Mouse (Mus musculus): ENCODE results near the gene Cacna2d2. TPM values are rescaled to one million over a fixed set of nuclear protein-coding genes. Genes with fewer than 3 reads are reported as not detected.

Cacna2d2 gene
- total and polyA plus RNA-seq, 3 experiments = 0.67 TPM; not detected in 2

- TF ChIP-seq SMC3 (IDR thresholded peaks at IDR 0.05; ENCODE audit: low read depth, low read length) = no peak
- no peak for TF ChIP-seq MXI1 (IDR thresholded peaks at IDR 0.05; ENCODE audit: low read depth, low read length)
- TF ChIP-seq MYC (IDR thresholded peaks at IDR 0.05; ENCODE audit: low read depth, low read length) = no peak
- TF ChIP-seq RCOR1 (IDR thresholded peaks at IDR 0.05; ENCODE audit: low read depth, low read length) = no peak
- no peak for TF ChIP-seq JUND (IDR thresholded peaks at IDR 0.05; ENCODE audit: low read depth, low read length)
- TF ChIP-seq ZMIZ1 (IDR thresholded peaks at IDR 0.05; ENCODE audit: low read depth, low read length) = no peak
- no peak for TF ChIP-seq ELF1 (IDR thresholded peaks at IDR 0.05; ENCODE audit: low read depth, low read length)
- no peak for TF ChIP-seq USF1 (IDR thresholded peaks at IDR 0.05; ENCODE audit: low read depth, low read length)
- TF ChIP-seq TBP (IDR thresholded peaks at IDR 0.05; ENCODE audit: low read depth, low read length) = no peak
- TF ChIP-seq TAL1 (IDR thresholded peaks at IDR 0.05; ENCODE audit: low read length) = no peak
- no peak for TF ChIP-seq ZC3H11A (IDR thresholded peaks at IDR 0.05; ENCODE audit: low read depth, low read length)
- TF ChIP-seq POLR2AphosphoS2 (IDR thresholded peaks at IDR 0.05; ENCODE audit: low read length) = no peak
- no peak for TF ChIP-seq E2F4 (IDR thresholded peaks at IDR 0.05; ENCODE audit: borderline replicate concordance, low read depth, low read length)
- no peak for TF ChIP-seq TCF12 (IDR thresholded peaks at IDR 0.05; ENCODE audit: low read depth, low read length)
- TF ChIP-seq ZNF384 (IDR thresholded peaks at IDR 0.05; ENCODE audit: low read depth, low read length) = no peak
- TF ChIP-seq MYB (IDR thresholded peaks at IDR 0.05; ENCODE audit: low read depth, low read length) = no peak
- TF ChIP-seq POLR2AphosphoS5 (IDR thresholded peaks at IDR 0.05; ENCODE audit: borderline replicate concordance, low read depth, low read length) = no peak
- TF ChIP-seq CTCF (IDR thresholded peaks at IDR 0.05 in 2 of 3, conservative IDR thresholded peaks at IDR 0.05 in 1 of 3; ENCODE audit: control insufficient read depth in 1 of 3, insufficient read depth in 1 of 3, low read depth in 2 of 3, low read length in 3 of 3, poor library complexity in 1 of 3, severe bottlenecking in 1 of 3) = no peak
- no peak for TF ChIP-seq CHD1 (IDR thresholded peaks at IDR 0.05; ENCODE audit: low read depth, low read length)
- no peak for TF ChIP-seq ETS1 (IDR thresholded peaks at IDR 0.05; ENCODE audit: low read depth, low read length)
- Histone ChIP-seq H3K79me2 (ENCODE audit: control insufficient read depth, insufficient read depth, low read length, poor library complexity) (no peaks in the 10 kb centered on the region), H3K27ac (ENCODE audit: control insufficient read depth, low read depth, low read length) (no peak overlapping the region), H3K9me3 (replicated peaks; ENCODE audit: insufficient read depth, low read length) (no peaks in the 10 kb centered on the region), H3K9ac (ENCODE audit: control insufficient read depth, low read depth, low read length, poor library complexity, severe bottlenecking) (no peak overlapping the region), H3K4me1 (ENCODE audit: control insufficient read depth in 1 of 2, insufficient read depth in 2 of 2, low read length in 2 of 2) (no peaks in the 10 kb centered on the region), H3K36me3 (ENCODE audit: control insufficient read depth in 1 of 2, insufficient read depth in 2 of 2, low read length in 2 of 2) (no peaks in the 10 kb centered on the region), H3K4me3 (ENCODE audit: control insufficient read depth in 1 of 2, insufficient read depth in 1 of 2, low read depth in 2 of 2, low read length in 2 of 2) (no peak overlapping the region), H3K27me3 (ENCODE audit: control insufficient read depth in 1 of 2, insufficient read depth in 2 of 2, low read length in 2 of 2) (peaks cover 3% of the 10 kb centered on the region in 2 experiments; a peak in 3 of 4 replicates)
- no peak for DNase-seq (ENCODE audit: low read depth, low spot score)
Measured at GRCm38 (mm10) chr9:107510384-107511100, 111.1 kb downstream of the Cacna2d2 start.

GRCm38 (mm10) chr9:107511436-107511835 is 112.0 kb downstream of the Cacna2d2 start:
- Histone ChIP-seq H3K9ac (ENCODE audit: control insufficient read depth, low read depth, low read length, poor library complexity, severe bottlenecking) (no peak overlapping the region), H3K79me2 (ENCODE audit: control insufficient read depth, insufficient read depth, low read length, poor library complexity) (no peaks in the 10 kb centered on the region), H3K4me1 (ENCODE audit: control insufficient read depth in 1 of 2, insufficient read depth in 2 of 2, low read length in 2 of 2) (no peaks in the 10 kb centered on the region), H3K27ac (ENCODE audit: control insufficient read depth, low read depth, low read length) (no peak overlapping the region), H3K36me3 (ENCODE audit: control insufficient read depth in 1 of 2, insufficient read depth in 2 of 2, low read length in 2 of 2) (no peaks in the 10 kb centered on the region), H3K4me3 (ENCODE audit: control insufficient read depth in 1 of 2, insufficient read depth in 1 of 2, low read depth in 2 of 2, low read length in 2 of 2) (no peak overlapping the region), H3K9me3 (replicated peaks; ENCODE audit: insufficient read depth, low read length) (no peaks in the 10 kb centered on the region), H3K27me3 (ENCODE audit: control insufficient read depth in 1 of 2, insufficient read depth in 2 of 2, low read length in 2 of 2) (peaks cover 3% of the 10 kb centered on the region in 2 experiments; a peak in 3 of 4 replicates)
- DNase-seq (ENCODE audit: low read depth, low spot score) = no peak
- TF ChIP-seq ZC3H11A (IDR thresholded peaks at IDR 0.05; ENCODE audit: low read depth, low read length) (no peak), EP300 (IDR thresholded peaks at IDR 0.05; ENCODE audit: low read depth in 1 of 2, low read length in 2 of 2) (no peak), KAT2A (conservative IDR thresholded peaks at IDR 0.05; ENCODE audit: low read depth, low read length) (no peak), TBP (IDR thresholded peaks at IDR 0.05; ENCODE audit: low read depth, low read length) (no peak), MEF2A (IDR thresholded peaks at IDR 0.05; ENCODE audit: extremely low read depth, insufficient replicate concordance, low read depth, low read length, poor library complexity, severe bottlenecking) (no peak), NELFE (IDR thresholded peaks at IDR 0.05; ENCODE audit: low read depth, low read length) (no peak), TCF12 (IDR thresholded peaks at IDR 0.05; ENCODE audit: low read depth, low read length) (no peak), CHD1 (IDR thresholded peaks at IDR 0.05; ENCODE audit: low read depth, low read length) (no peak), POLR2AphosphoS5 (IDR thresholded peaks at IDR 0.05; ENCODE audit: borderline replicate concordance, low read depth, low read length) (no peak)
